Mouse (Mus musculus): ENCODE results near the gene Dbx1.

Dbx1 gene

GRCm38 (mm10) chr7:49633375-49633956 is 3.2 kb downstream of the Dbx1 start:
- DNase-seq (ENCODE audit: inconsistent ontology term): no peak

- DNase-seq (ENCODE audit: inconsistent ontology term): no peak
Measured at GRCm38 (mm10) chr7:49632391-49632790, 4.3 kb downstream of the Dbx1 start.

- DNase-seq (ENCODE audit: inconsistent ontology term): no peak
Measured at GRCm38 (mm10) chr7:49631885-49632284, 4.8 kb downstream of the Dbx1 start.

- no peak for DNase-seq (ENCODE audit: inconsistent ontology term)
Measured at GRCm38 (mm10) chr7:49620160-49620559, 16.5 kb downstream of the Dbx1 start.

- no peak for DNase-seq (ENCODE audit: inconsistent ontology term)
Measured at GRCm38 (mm10) chr7:49617087-49617486, 19.6 kb downstream of the Dbx1 start.

- peak; percentile 47 for DNase-seq (ENCODE audit: inconsistent ontology term)
Measured at GRCm38 (mm10) chr7:49616258-49616735, 20.4 kb downstream of the Dbx1 start.

- no peak for DNase-seq (ENCODE audit: inconsistent ontology term)
Measured at GRCm38 (mm10) chr7:49604965-49605795, 31.5 kb downstream of the Dbx1 start.

- no peak for DNase-seq (ENCODE audit: inconsistent ontology term)
Measured at GRCm38 (mm10) chr7:49604244-49604643, 32.4 kb downstream of the Dbx1 start.

GRCm38 (mm10) chr7:49601191-49601975 is 35.3 kb downstream of the Dbx1 start:
- DNase-seq (ENCODE audit: inconsistent ontology term): peak; percentile 51

- DNase-seq (ENCODE audit: inconsistent ontology term): no peak
Measured at GRCm38 (mm10) chr7:49599950-49600349, 36.7 kb downstream of the Dbx1 start.

GRCm38 (mm10) chr7:49598225-49598624 is 38.4 kb downstream of the Dbx1 start:
- DNase-seq (ENCODE audit: inconsistent ontology term): no peak

- DNase-seq (ENCODE audit: inconsistent ontology term): no peak
Measured at GRCm38 (mm10) chr7:49597776-49598175, 38.9 kb downstream of the Dbx1 start.

- no peak for DNase-seq (ENCODE audit: inconsistent ontology term)
Measured at GRCm38 (mm10) chr7:49589635-49590034, 47.0 kb downstream of the Dbx1 start.

GRCm38 (mm10) chr7:49586530-49587120 is 50.0 kb downstream of the Dbx1 start:
- peak; percentile 48 for DNase-seq (ENCODE audit: inconsistent ontology term)

GRCm38 (mm10) chr7:49583176-49583575 is 53.5 kb downstream of the Dbx1 start:
- DNase-seq (ENCODE audit: inconsistent ontology term): no peak

GRCm38 (mm10) chr7:49582551-49582950 is 54.1 kb downstream of the Dbx1 start:
- DNase-seq (ENCODE audit: inconsistent ontology term): no peak

- DNase-seq (ENCODE audit: inconsistent ontology term): no peak
Measured at GRCm38 (mm10) chr7:49581951-49582350, 54.7 kb downstream of the Dbx1 start.
